Mouse (Mus musculus) cortical plate, adult 2 months (tissue): ENCODE measurements at regions not wholly inside any gene's neighbourhood (a gene's known extent, or its start where the extent isn't known, plus 50 kb on each side); places are given as distances from the start of the nearest gene placed in this dataset.

Experiments used
- CTCF ChIP-seq: fragments of 200-500 bp; IDR thresholded peaks from 2 replicates; pipeline ENCODE4 v1.5.1; 2011; ENCODE audit warnings: mild to moderate bottlenecking, control low read depth, low read length; ENCODE audit not compliant: insufficient read depth; ENCODE audit errors: extremely low read depth
- POLR2A ChIP-seq: fragments of 200-500 bp; IDR thresholded peaks from 2 replicates; pipeline ENCODE4 v1.6.1; 2011; ENCODE audit warnings: mild to moderate bottlenecking, low read length, control low read depth; ENCODE audit not compliant: insufficient read depth; ENCODE audit errors: extremely low read depth

- no peak for TF ChIP-seq CTCF
- TF ChIP-seq POLR2A = no peak
These were observed 237.6 kb downstream of the Efnb2 start for GRCm38 (mm10) chr8:8423443-8423842.
